In the genomic region with DNA sequence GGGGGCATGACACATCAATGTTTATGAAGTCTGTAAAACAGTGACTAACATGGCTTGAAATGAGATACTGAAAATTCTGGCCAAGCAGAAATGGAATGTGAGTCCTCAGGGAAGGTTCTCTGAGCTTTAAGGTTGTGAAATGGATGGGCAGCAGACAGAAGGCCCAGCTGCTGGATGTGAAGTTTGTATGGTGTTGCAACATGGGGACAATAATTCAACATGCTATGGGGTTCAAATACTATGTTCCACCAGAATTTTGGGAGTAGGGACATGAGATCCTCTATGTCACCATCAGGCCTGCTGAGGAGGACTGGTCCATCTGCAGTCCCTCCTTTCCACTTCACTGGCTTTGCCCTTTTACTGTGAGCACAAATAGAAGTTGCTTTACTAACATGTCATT, we compare ENCODE assay signal across 17 mouse cellular contexts. TPM values are rescaled to one million over a fixed set of nuclear protein-coding genes. Genes with fewer than 3 reads are reported as not detected.
"Had no signal": no experiment of that assay in that cellular context is flagged by ENCODE, and none has a peak within 500 bp of the region (broad histone marks: within the 10 kb centered on the region; RNA-seq: fewer than 3 reads in every experiment).

No protein-coding gene starts in this region.

- ATAC-seq: midbrain, embryonic 16.5 days had no signal

- DNase-seq: kidney, adult 2 months; kidney, postnatal 14 days; right cerebral cortex, postnatal 14 days; thymus, postnatal 4 days had no signal

- H3K27ac ChIP-seq: kidney, embryonic 15.5 days; left cerebral cortex, adult 2 months; limb, embryonic 10.5 days; liver, embryonic 15.5 days; lung, embryonic 15.5 days; midbrain, embryonic 12.5 days; neural tube, embryonic 13.5 days; stomach, postnatal 0 days had no signal

- H3K9me3 ChIP-seq: kidney, embryonic 15.5 days; limb, embryonic 10.5 days; liver, embryonic 15.5 days; lung, embryonic 15.5 days; midbrain, embryonic 12.5 days; neural tube, embryonic 13.5 days had no signal

- H3K4me2 ChIP-seq: kidney, embryonic 15.5 days; liver, embryonic 11.5 days; liver, embryonic 15.5 days; lung, embryonic 15.5 days; midbrain, embryonic 12.5 days; neural tube, embryonic 13.5 days had no signal

- H3K9ac ChIP-seq: kidney, embryonic 15.5 days; liver, embryonic 15.5 days; lung, embryonic 15.5 days; midbrain, embryonic 12.5 days; neural tube, embryonic 13.5 days had no signal

- H3K27me3 ChIP-seq: kidney, embryonic 15.5 days; liver, embryonic 15.5 days; lung, embryonic 15.5 days; neural tube, embryonic 13.5 days had no signal

- H3K36me3 ChIP-seq: kidney, embryonic 15.5 days; limb, embryonic 10.5 days; liver, embryonic 15.5 days; lung, embryonic 15.5 days; midbrain, embryonic 12.5 days; neural tube, embryonic 13.5 days had no signal

- H3K4me1 ChIP-seq: kidney, embryonic 15.5 days; liver, embryonic 15.5 days; lung, embryonic 15.5 days had no signal

- H3K4me3 ChIP-seq: kidney, embryonic 15.5 days; left cerebral cortex, adult 2 months; limb, embryonic 10.5 days; liver, embryonic 15.5 days; lung, embryonic 15.5 days; midbrain, embryonic 12.5 days; neural tube, embryonic 13.5 days had no signal

RNA-seq across cellular contexts. Expression of a gene that starts 7.3 kb away (rescaled TPM):
- total RNA-seq: left cerebral cortex, adult 2 months had no signal

RNA-seq across cellular contexts. Expression of a gene that starts 19.6 kb away (rescaled TPM):
- total RNA-seq: left cerebral cortex, postnatal 14 days; megakaryocyte-erythroid progenitor cell, adult 5-6 weeks had no signal
- polyA plus RNA-seq: midbrain, embryonic 16.5 days; neural tube, embryonic 13.5 days had no signal

RNA-seq across cellular contexts. Expression of a gene that starts 29.0 kb away (rescaled TPM):
- total RNA-seq: layer of hippocampus, postnatal 25 days; left cerebral cortex, adult 2 months; left cerebral cortex, postnatal 14 days had no signal
- polyA plus RNA-seq: limb, embryonic 10.5 days; neural tube, embryonic 13.5 days had no signal
